Mouse (Mus musculus): ENCODE measurements around the gene Fer. TPM values are rescaled to one million over a fixed set of nuclear protein-coding genes. Genes with fewer than 3 reads are reported as not detected.
A peak's percentile ranks its signal among the peaks of the same experiment; 100 is the strongest.

The Fer gene
- polyA plus RNA-seq, 1 experiment from 2014 or later, result 27.1 TPM

- Histone ChIP-seq H3K4me3 (no peak overlapping the region), H3K9me3 (no peaks in the 10 kb centered on the region), H3K4me1 (no peaks in the 10 kb centered on the region), H3K27ac (no peak overlapping the region), H3K36me3 (replicated peaks) (no peaks in the 10 kb centered on the region; the same call in 1 of the 2 replicates), H3K27me3 (ENCODE audit: poor library complexity, severe bottlenecking) (no peaks in the 10 kb centered on the region)
- WGBS, result 93% methylated on average over 4 of the region's 4 CpGs
- DNase-seq (ENCODE audit: extremely low spot score, low spot score), result no peak
Measured at GRCm38 (mm10) chr17:64146409-64146808, 283.5 kb downstream of the Fer start.

DNA sequence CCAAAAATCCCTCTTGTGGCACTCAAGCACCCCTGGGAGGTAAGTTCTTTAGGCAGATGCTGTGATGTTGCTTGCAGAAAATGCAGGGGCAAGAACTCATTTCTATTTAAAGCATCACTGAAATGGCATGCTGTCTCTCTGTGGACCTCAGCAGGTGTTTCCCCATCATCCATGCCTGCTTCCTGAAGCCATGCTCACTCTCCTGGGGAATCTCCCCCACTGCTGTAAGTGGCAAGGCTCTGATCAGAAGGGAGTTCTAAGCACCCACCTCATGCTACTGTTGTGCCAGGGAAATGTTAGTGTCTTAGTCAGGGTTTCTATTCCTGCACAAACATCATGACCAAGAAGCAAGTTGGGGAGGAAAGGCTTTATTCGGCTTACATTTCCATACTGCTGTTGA, 287.9 kb downstream of the Fer start:
- no peak for DNase-seq (ENCODE audit: extremely low spot score, low spot score)
- Histone ChIP-seq H3K27ac (no peak overlapping the region), H3K9me3 (no peaks in the 10 kb centered on the region), H3K27me3 (ENCODE audit: poor library complexity, severe bottlenecking) (no peaks in the 10 kb centered on the region), H3K4me3 (no peak overlapping the region), H3K4me1 (no peaks in the 10 kb centered on the region), H3K36me3 (replicated peaks) (no peaks in the 10 kb centered on the region; the same call in 1 of the 2 replicates)
- WGBS, result 100% methylated on average over 1 of the region's 1 CpGs

DNA sequence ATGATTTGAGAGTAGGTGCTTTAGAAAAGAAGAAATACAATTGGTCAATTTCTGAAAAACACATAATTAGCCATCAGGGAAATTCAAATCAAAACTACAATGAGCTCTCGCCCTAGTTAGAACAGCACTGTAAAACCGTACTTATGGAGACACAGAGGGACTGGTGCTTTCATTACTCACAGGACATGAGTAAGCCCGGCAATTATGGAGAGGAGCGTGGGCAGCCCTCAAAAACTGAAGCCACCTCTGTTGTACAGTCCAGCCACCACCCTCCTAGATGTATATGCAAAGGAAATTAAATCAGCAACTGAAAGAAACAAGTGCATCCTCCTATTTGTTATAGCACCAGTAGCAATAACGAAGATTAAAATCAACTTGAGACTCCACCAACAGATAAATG, 304.9 kb downstream of the Fer start:
- WGBS, result 94% methylated on average over 5 of the region's 5 CpGs
- Histone ChIP-seq H3K27me3 (ENCODE audit: poor library complexity, severe bottlenecking) (no peaks in the 10 kb centered on the region), H3K4me3 (no peak overlapping the region), H3K9me3 (0 out of 2 replicates have a peak, but pooled peaks cover 5% of the 10 kb centered on the region), H3K36me3 (replicated peaks) (no peaks in the 10 kb centered on the region), H3K27ac (no peak overlapping the region), H3K4me1 (no peaks in the 10 kb centered on the region)
- DNase-seq (ENCODE audit: extremely low spot score, low spot score), result no peak

DNA sequence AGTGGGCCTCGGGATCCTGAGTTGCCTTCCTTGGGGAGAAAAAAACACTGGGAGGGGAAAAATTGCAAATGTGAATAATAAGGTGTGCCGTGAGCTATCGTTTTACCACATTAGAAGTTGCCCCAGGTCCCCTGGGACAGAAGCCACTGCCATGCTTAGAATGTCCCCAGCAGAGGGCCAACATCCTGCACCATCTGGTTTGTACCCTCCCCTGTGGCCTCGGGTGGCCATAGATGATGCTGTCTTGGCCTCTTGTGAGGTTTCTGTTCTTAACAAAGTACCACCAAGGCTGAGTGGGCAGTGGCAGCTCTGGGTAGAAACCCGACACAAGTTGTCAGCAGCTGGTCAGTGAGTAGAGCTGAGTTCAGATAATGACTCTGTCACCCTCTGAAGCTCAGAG, 307.2 kb downstream of the Fer start:
- Histone ChIP-seq H3K36me3 (replicated peaks) (no peaks in the 10 kb centered on the region), H3K4me3 (no peak overlapping the region), H3K4me1 (no peaks in the 10 kb centered on the region), H3K9me3 (0 out of 2 replicates have a peak, but pooled peaks cover 5% of the 10 kb centered on the region), H3K27me3 (ENCODE audit: poor library complexity, severe bottlenecking) (no peaks in the 10 kb centered on the region), H3K27ac (no peak overlapping the region)
- WGBS, result 87% methylated on average over 5 of the region's 5 CpGs
- peak; percentile 11 for DNase-seq (ENCODE audit: extremely low spot score, low spot score)

GRCm38 (mm10) chr17:64172474-64172873, 309.6 kb downstream of the Fer start:
- Histone ChIP-seq H3K4me3 (no peak overlapping the region), H3K4me1 (no peaks in the 10 kb centered on the region), H3K27ac (no peak overlapping the region), H3K36me3 (replicated peaks) (no peaks in the 10 kb centered on the region), H3K27me3 (ENCODE audit: poor library complexity, severe bottlenecking) (no peaks in the 10 kb centered on the region), H3K9me3 (no peaks in the 10 kb centered on the region)
- no peak for DNase-seq (ENCODE audit: extremely low spot score, low spot score)
- 82% methylated on average over 2 of the region's 2 CpGs for WGBS

DNA sequence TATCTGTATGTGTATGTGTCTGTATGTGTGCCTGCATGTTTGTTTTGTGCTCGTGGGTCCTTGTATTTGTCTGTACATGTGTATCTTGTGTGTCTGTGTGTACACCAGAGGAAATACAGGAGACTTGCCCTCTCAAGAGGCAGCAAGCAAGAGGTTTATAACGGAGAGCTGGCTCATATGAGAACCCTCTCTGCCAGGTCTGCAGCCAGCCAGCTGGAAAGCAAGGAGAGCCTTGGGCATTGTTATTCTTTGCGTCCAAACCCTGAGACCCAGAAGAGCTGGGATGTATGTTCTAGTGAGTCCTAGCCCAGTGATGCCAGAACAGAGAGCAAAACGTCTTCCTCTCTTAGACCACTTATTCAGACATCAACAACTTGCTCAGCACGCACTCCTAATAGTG, 317.7 kb downstream of the Fer start:
- peak; percentile 7 for DNase-seq (ENCODE audit: extremely low spot score, low spot score)
- H3K36me3 ChIP-seq (replicated peaks), result no peaks in the 10 kb centered on the region
- 88% methylated on average over 5 of the region's 5 CpGs for WGBS
- H3K27ac ChIP-seq, result no peak overlapping the region
- no peak overlapping the region for H3K4me3 ChIP-seq
- H3K9me3 ChIP-seq, result no peaks in the 10 kb centered on the region
- no peaks in the 10 kb centered on the region for H3K27me3 ChIP-seq (ENCODE audit: poor library complexity, severe bottlenecking)
- H3K4me1 ChIP-seq, result no peaks in the 10 kb centered on the region

- Histone ChIP-seq H3K27me3 (ENCODE audit: poor library complexity, severe bottlenecking) (no peaks in the 10 kb centered on the region), H3K9me3 (no peaks in the 10 kb centered on the region), H3K36me3 (replicated peaks) (no peaks in the 10 kb centered on the region), H3K4me1 (no peaks in the 10 kb centered on the region), H3K4me3 (no peak overlapping the region), H3K27ac (no peak overlapping the region)
- WGBS, result 51% methylated on average over 3 of the region's 3 CpGs
- DNase-seq (ENCODE audit: extremely low spot score, low spot score), result no peak
Measured at GRCm38 (mm10) chr17:64181291-64181690, 318.4 kb downstream of the Fer start.

DNA sequence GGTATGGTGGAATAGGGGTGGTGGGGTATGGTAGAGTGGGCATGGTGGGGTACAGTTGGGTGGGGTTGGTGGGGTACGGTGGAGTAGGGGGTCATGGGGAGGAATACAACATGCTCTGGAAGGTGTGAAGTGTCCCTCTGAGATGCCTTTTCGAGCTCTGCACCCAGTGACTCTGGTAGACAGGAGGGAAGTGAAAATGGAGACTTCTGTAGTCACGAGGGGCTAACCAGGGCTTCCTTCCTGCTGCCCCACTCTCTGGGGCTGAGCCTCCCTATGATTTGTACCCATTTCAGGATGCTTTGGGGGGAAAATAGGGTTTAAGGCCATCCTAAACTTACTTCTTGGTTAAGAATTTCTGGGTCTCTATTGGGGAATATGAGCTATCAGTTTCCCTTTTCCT, 319.7 kb downstream of the Fer start:
- no peaks in the 10 kb centered on the region for H3K9me3 ChIP-seq
- no peaks in the 10 kb centered on the region for H3K36me3 ChIP-seq (replicated peaks)
- H3K27me3 ChIP-seq (ENCODE audit: poor library complexity, severe bottlenecking), result no peaks in the 10 kb centered on the region
- 91% methylated on average over 3 of the region's 3 CpGs for WGBS
- no peak for DNase-seq (ENCODE audit: extremely low spot score, low spot score)
- no peaks in the 10 kb centered on the region for H3K4me1 ChIP-seq
- no peak overlapping the region for H3K27ac ChIP-seq
- no peak overlapping the region for H3K4me3 ChIP-seq

DNA sequence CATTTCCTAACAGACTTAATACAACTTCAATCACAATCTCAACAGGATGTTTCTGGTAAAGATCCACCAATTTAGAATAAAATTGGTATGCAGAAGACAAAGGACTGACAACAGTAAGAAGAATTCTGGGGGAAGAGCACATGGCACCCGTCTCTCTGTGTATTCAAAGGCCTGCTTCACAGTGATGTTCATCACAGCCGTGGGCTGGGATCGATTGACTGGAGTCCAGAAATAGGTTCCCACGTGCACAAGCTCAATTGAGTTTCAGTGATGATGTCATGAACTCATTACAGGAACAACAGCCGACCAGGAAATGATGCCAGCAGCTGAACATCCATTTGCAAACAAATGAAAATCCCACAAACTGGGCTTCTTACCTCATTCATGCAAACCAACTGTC, 320.3 kb downstream of the Fer start:
- 78% methylated on average over 5 of the region's 5 CpGs for WGBS
- H3K27me3 ChIP-seq (ENCODE audit: poor library complexity, severe bottlenecking), result no peaks in the 10 kb centered on the region
- no peak for DNase-seq (ENCODE audit: extremely low spot score, low spot score)
- no peaks in the 10 kb centered on the region for H3K36me3 ChIP-seq (replicated peaks)
- H3K4me1 ChIP-seq, result no peaks in the 10 kb centered on the region
- no peak overlapping the region for H3K27ac ChIP-seq
- no peak overlapping the region for H3K4me3 ChIP-seq
- no peaks in the 10 kb centered on the region for H3K9me3 ChIP-seq

Other genes with a start within 250 kb of the Fer start
- gene A930002H24Rik, start 729 bp downstream of the Fer start, polyA plus RNA-seq (2016; fragmentation: Nextera tagmentation; extraction: Ambion mirVana), result 1.8 and 1.9 TPM in 2 replicates

Measured in forebrain, embryonic 10.5 days (tissue).